Mouse (Mus musculus) liver, embryonic 15.5 days (tissue): ENCODE results near the gene Pla2g3. TPM values are rescaled to one million over a fixed set of nuclear protein-coding genes. Genes with fewer than 3 reads are reported as not detected.

ENCODE experiments used
- ATAC-seq: fragments of 200-750 bp; cut with Nextera tagmentation; 2 replicates; pipeline ENCODE4 v1.8.0; 2017; ENCODE audit warnings: moderate number of reproducible peaks, mild to moderate bottlenecking, moderate library complexity; ENCODE audit not compliant: insufficient read depth
- H3K27ac ChIP-seq: fragments of 300-500 bp; sonication (generic); replicated peaks from 2 replicates; pipeline ENCODE4 v1.5.1; 2015; ENCODE audit warnings: mild to moderate bottlenecking, inconsistent platforms
- H3K27me3 ChIP-seq: fragments of 300-500 bp; sonication (generic); 2 replicates; pipeline ENCODE4 v1.6.1; 2015; ENCODE audit warnings: mild to moderate bottlenecking, inconsistent platforms
- H3K36me3 ChIP-seq: fragments of 300-500 bp; sonication (generic); replicated peaks from 2 replicates; pipeline ENCODE4 v1.6.1; 2015; ENCODE audit warnings: moderate library complexity, mild to moderate bottlenecking, inconsistent platforms
- H3K4me1 ChIP-seq: fragments of 300-500 bp; sonication (generic); replicated peaks from 2 replicates; pipeline ENCODE4 v1.6.1; 2015; ENCODE audit warnings: inconsistent platforms
- H3K4me2 ChIP-seq: fragments of 300-500 bp; sonication (generic); 2 replicates; pipeline ENCODE4 v1.6.1; 2015; ENCODE audit warnings: moderate library complexity, mild to moderate bottlenecking, inconsistent platforms
- H3K4me3 ChIP-seq: fragments of 300-500 bp; sonication (generic); replicated peaks from 2 replicates; pipeline ENCODE4 v1.5.1; 2015; ENCODE audit warnings: mild to moderate bottlenecking, inconsistent platforms
- H3K9ac ChIP-seq: fragments of 300-500 bp; sonication (generic); 2 replicates; pipeline ENCODE4 v1.6.1; 2015; ENCODE audit warnings: moderate library complexity, mild to moderate bottlenecking, inconsistent platforms
- H3K9me3 ChIP-seq: fragments of 300-500 bp; sonication (generic); replicated peaks from 2 replicates; pipeline ENCODE4 v1.6.1; 2016; ENCODE audit warnings: inconsistent platforms
- WGBS: fragments of 180-500 bp; shearing (Covaris S2); methylation state at CpG from one replicate; pipeline ENCODE4 v1.1.7; 2015; ENCODE audit warnings: mixed read lengths; ENCODE audit not compliant: insufficient replicate concordance; 5-methylcytosine and 5-hydroxymethylcytosine counted together
- polyA plus RNA-seq: library from polyadenylated mRNA; unstranded; fragments of >200 nt; fragmentation: Nextera tagmentation; extraction: Ambion mirVana; gene quantifications from 2 replicates; pipeline ENCODE4 v1.2.1, GENCODE M21; 2015

Pla2g3 gene
- polyA plus RNA-seq, 1 experiment from 2014 or later: 0.06 TPM

GRCm38 (mm10) chr11:3514529-3515054 lies 26.5 kb downstream of the Pla2g3 start, which contains the start of gene Selenom:
Gene Selenom (plus strand): TSS chr11:3514684.
- under 1% methylated on average over 26 of the region's 26 CpGs for WGBS
- peak; percentile 66 for ATAC-seq
- Histone ChIP-seq H3K27me3 (peaks cover 51% of the 10 kb centered on the region), H3K36me3 (no peaks in the 10 kb centered on the region), H3K4me2 (peak within 1 kb of the TSS; percentile 74), H3K9ac (no peak within 1 kb of the TSS), H3K27ac (no peak within 1 kb of the TSS), H3K9me3 (no peaks in the 10 kb centered on the region), H3K4me3 (peak within 1 kb of the TSS; percentile 51), H3K4me1 (peaks cover 35% of the 10 kb centered on the region)

DNA sequence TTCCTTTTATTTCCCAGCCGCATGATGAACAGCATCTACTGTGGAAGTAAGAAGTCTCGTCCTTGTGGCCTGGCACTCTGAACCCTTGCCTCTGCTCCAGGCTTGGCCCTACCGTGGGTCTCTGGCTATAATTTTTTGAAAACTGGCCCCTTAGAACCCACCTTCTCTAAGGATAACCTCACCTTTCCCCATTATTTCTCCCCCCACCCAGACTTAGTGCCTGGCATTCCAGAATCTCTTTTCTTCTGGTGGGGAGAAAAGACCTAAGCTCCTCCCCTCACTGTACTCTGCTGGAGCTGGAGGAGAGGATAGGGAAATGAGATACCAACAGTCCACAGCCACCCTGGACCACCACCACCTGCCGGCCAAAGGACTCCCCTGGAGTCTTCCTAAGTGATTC lies 27.1 kb downstream of the Pla2g3 start:
- Histone ChIP-seq H3K27me3 (peaks cover 51% of the 10 kb centered on the region), H3K4me2 (peak overlapping the region; percentile 74), H3K27ac (no peak overlapping the region), H3K4me1 (peaks cover 29% of the 10 kb centered on the region), H3K4me3 (peak overlapping the region; percentile 51), H3K9ac (no peak overlapping the region), H3K36me3 (no peaks in the 10 kb centered on the region), H3K9me3 (no peaks in the 10 kb centered on the region)
- ATAC-seq: no peak
- 19% methylated on average over 4 of the region's 4 CpGs for WGBS

- Histone ChIP-seq H3K27ac (no peak overlapping the region), H3K9ac (no peak overlapping the region), H3K4me3 (no peak overlapping the region), H3K4me2 (no peak overlapping the region), H3K9me3 (no peaks in the 10 kb centered on the region), H3K27me3 (peaks cover 51% of the 10 kb centered on the region), H3K4me1 (peaks cover 26% of the 10 kb centered on the region), H3K36me3 (no peaks in the 10 kb centered on the region)
- no peak for ATAC-seq
- 76% methylated on average over 4 of the region's 4 CpGs for WGBS
Measured at GRCm38 (mm10) chr11:3515637-3516036, 27.6 kb downstream of the Pla2g3 start.

- Histone ChIP-seq H3K4me3 (no peak overlapping the region), H3K27ac (no peak overlapping the region), H3K27me3 (peaks cover 51% of the 10 kb centered on the region), H3K9ac (no peak overlapping the region), H3K36me3 (no peaks in the 10 kb centered on the region), H3K4me1 (peaks cover 21% of the 10 kb centered on the region), H3K9me3 (no peaks in the 10 kb centered on the region), H3K4me2 (no peak overlapping the region)
- WGBS: 61% methylated on average over 5 of the region's 5 CpGs
- ATAC-seq: no peak
Measured at GRCm38 (mm10) chr11:3516121-3516520, 28.0 kb downstream of the Pla2g3 start.

DNA sequence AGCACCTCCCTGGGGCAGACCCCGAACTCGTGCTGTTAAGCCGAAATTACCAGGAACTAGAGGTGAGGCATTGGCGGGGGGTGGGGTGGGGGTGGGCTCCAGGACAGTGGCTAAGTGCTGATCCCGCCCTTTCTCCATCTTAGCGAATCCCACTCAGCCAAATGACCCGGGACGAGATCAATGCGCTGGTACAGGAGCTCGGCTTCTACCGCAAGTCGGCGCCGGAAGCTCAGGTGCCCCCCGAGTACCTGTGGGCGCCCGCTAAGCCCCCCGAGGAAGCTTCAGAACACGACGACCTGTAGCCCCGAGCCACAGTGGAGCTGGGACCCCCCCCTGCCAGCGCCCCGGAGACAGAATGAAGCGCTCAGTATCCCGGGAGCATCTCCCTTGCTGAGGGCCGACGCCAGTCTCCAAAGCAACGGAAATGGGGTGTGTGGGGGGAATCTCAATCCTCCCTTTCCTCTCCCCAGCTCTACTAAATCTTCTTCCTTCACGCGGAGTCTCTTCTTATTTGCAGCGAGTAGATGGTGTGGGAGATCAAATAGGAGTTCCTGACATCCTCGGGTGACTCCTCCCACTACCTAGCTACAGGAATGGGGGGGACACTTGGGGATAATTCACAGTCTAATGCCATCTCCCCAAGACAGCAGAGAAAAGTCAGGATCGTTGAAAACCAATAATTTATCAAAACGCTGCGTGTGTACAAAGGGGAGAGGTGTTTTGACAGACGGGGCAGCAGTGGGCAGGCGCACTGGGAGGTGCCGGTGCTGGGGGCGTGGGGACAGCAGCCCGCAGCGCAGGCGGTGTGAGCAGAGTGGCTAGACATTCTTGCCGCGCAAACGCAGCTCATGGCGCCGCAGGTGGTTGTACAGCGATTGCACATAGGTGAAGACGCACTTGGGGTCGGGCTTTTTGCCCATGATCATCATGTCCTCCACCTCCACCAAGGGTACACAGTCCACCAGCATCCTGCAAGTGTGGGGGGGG lies 29.1 kb downstream of the Pla2g3 start:
- 3% methylated on average over 50 of the region's 50 CpGs for WGBS

GRCm38 (mm10) chr11:3517846-3518732 lies 30.0 kb downstream of the Pla2g3 start:
- Histone ChIP-seq H3K36me3 (0 out of 2 replicates have a peak, but pooled peaks cover 9% of the 10 kb centered on the region), H3K27ac (no peak overlapping the region), H3K4me2 (peak overlapping the region; percentile 46), H3K4me1 (peaks cover 21% of the 10 kb centered on the region), H3K4me3 (no peak overlapping the region), H3K9ac (no peak overlapping the region), H3K9me3 (no peaks in the 10 kb centered on the region), H3K27me3 (peaks cover 51% of the 10 kb centered on the region)
- ATAC-seq: no peak
- WGBS: 40% methylated on average over 13 of the region's 13 CpGs

More for the DNA sequence above, 29.1 kb downstream of the Pla2g3 start:
- no peak overlapping the region for H3K27ac ChIP-seq
- H3K4me2 ChIP-seq: peak overlapping the region; percentile 46
- no peaks in the 10 kb centered on the region for H3K9me3 ChIP-seq
- no peak for ATAC-seq
- peak overlapping the region; percentile 18; the same call in 1 of the 2 replicates for H3K4me3 ChIP-seq
- peaks cover 21% of the 10 kb centered on the region for H3K4me1 ChIP-seq
- 0 out of 2 replicates have a peak, but pooled peaks cover 1% of the 10 kb centered on the region for H3K36me3 ChIP-seq
- H3K9ac ChIP-seq: no peak overlapping the region
- H3K27me3 ChIP-seq: peaks cover 51% of the 10 kb centered on the region

DNA sequence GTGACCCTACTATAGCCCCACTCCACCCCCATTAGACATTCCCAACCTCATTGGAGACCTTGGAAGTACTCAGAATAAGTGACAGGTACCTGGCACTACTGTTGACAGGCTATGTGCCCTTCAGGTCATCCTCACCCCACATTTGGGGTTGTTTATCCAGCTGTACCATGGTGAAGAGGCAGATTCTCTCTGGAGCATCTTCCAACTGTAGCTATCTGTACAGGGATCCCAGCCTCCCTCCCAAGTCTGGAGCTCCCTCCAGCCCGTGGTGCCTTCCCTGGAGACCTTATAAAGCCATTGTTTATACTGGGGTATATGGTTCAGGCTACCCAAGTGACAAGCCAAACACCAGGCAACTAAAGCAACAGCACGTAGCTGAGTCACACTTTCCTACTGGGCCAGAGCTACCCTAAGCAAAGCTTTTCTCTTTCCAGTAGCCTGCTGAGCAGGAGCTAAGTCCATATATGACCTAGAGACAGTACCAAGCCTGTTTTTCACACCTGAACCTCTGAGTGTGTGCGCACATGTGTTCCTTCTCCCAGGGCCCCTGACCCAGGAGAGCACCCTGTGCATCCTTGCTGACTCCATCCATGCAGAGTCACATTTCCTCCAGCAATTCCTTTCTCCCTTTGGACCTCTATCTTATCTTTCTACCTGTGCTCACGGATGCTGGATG lies 31.1 kb downstream of the Pla2g3 start:
- no peak overlapping the region for H3K4me2 ChIP-seq
- H3K9me3 ChIP-seq: no peaks in the 10 kb centered on the region
- no peak overlapping the region for H3K4me3 ChIP-seq
- no peak overlapping the region for H3K27ac ChIP-seq
- no peak overlapping the region for H3K9ac ChIP-seq
- H3K36me3 ChIP-seq: peaks cover 11% of the 10 kb centered on the region; the same call in 1 of the 2 replicates
- WGBS: 50% methylated on average over 4 of the region's 4 CpGs
- peaks cover 51% of the 10 kb centered on the region for H3K27me3 ChIP-seq
- ATAC-seq: no peak
- H3K4me1 ChIP-seq: peaks cover 19% of the 10 kb centered on the region

GRCm38 (mm10) chr11:3519756-3520398 lies 31.8 kb downstream of the Pla2g3 start:
- Histone ChIP-seq H3K4me2 (no peak overlapping the region), H3K9me3 (no peaks in the 10 kb centered on the region), H3K4me1 (peaks cover 12% of the 10 kb centered on the region), H3K27ac (no peak overlapping the region), H3K9ac (no peak overlapping the region), H3K27me3 (peaks cover 47% of the 10 kb centered on the region), H3K4me3 (no peak overlapping the region), H3K36me3 (peaks cover 18% of the 10 kb centered on the region; the same call in 1 of the 2 replicates)
- WGBS: 63% methylated on average over 11 of the region's 11 CpGs
- no peak for ATAC-seq

- Histone ChIP-seq H3K27ac (no peak overlapping the region), H3K36me3 (peaks cover 21% of the 10 kb centered on the region), H3K9ac (no peak overlapping the region), H3K4me1 (peaks cover 6% of the 10 kb centered on the region; the same call in 1 of the 2 replicates), H3K4me3 (no peak overlapping the region), H3K4me2 (no peak overlapping the region), H3K9me3 (no peaks in the 10 kb centered on the region), H3K27me3 (peaks cover 37% of the 10 kb centered on the region)
- ATAC-seq: no peak
- WGBS: 77% methylated on average over 14 of the region's 14 CpGs
Measured at GRCm38 (mm10) chr11:3520919-3521318, 32.8 kb downstream of the Pla2g3 start.
